Mouse (Mus musculus) adrenal gland, postnatal 36 days (tissue): ENCODE measurements around the gene 4933430I17Rik. TPM values are rescaled to one million over a fixed set of nuclear protein-coding genes. Genes with fewer than 3 reads are reported as not detected.
"Not testable (repeated sequence)": the region's sequence is repeated elsewhere in the genome, so short reads cannot be mapped to it uniquely, and the experiment has no call there.

Experiments used
- DNase-seq, 2 experiments: peaks; one replicate each; pipeline ENCODE4 v3.0.0; 2021; ENCODE audit warnings: mixed read lengths in 1 of 2
- total RNA-seq, 2 experiments: library from RNA; stranded (reverse); gene quantifications; 2 replicates each; pipeline ENCODE4 v1.2.3; 2021

4933430I17Rik gene
- total RNA-seq, 2 experiments from 2014 or later = 0.36 to 0.56 TPM

- no peak for DNase-seq
Observed at GRCm38 (mm10) chr4:62544801-62545200, 19.6 kb downstream of the 4933430I17Rik start.

GRCm38 (mm10) chr4:62551966-62552365, 26.8 kb downstream of the 4933430I17Rik start:
- no peak for DNase-seq

- no peak for DNase-seq
Observed at GRCm38 (mm10) chr4:62557436-62557835, 32.3 kb downstream of the 4933430I17Rik start.

- no peak for DNase-seq
Observed at GRCm38 (mm10) chr4:62559797-62560329, 34.7 kb downstream of the 4933430I17Rik start, which contains the start of gene Rgs3. Rgs3 (plus strand) TSS chr4:62559847.

- DNase-seq = peak; percentile 60 to 72
Observed at GRCm38 (mm10) chr4:62560963-62561629, 35.9 kb downstream of the 4933430I17Rik start.

- no peak for DNase-seq
Observed at GRCm38 (mm10) chr4:62561630-62562001, 36.4 kb downstream of the 4933430I17Rik start.

GRCm38 (mm10) chr4:62562006-62562405, 36.8 kb downstream of the 4933430I17Rik start:
- no peak for DNase-seq

- DNase-seq = no peak
Observed at GRCm38 (mm10) chr4:62566530-62566929, 41.4 kb downstream of the 4933430I17Rik start.

- DNase-seq = no peak
Observed at GRCm38 (mm10) chr4:62567696-62568095, 42.5 kb downstream of the 4933430I17Rik start.

GRCm38 (mm10) chr4:62568359-62568758, 43.2 kb downstream of the 4933430I17Rik start:
- DNase-seq = no peak

GRCm38 (mm10) chr4:62569603-62570002, 44.4 kb downstream of the 4933430I17Rik start:
- no peak for DNase-seq

- DNase-seq = no peak
Observed at GRCm38 (mm10) chr4:62570029-62570428, 44.9 kb downstream of the 4933430I17Rik start.

GRCm38 (mm10) chr4:62582365-62583264, 57.4 kb downstream of the 4933430I17Rik start:
- peak; percentile 15 to 38 for DNase-seq

GRCm38 (mm10) chr4:62583265-62584092, 58.3 kb downstream of the 4933430I17Rik start:
- DNase-seq = peak; percentile 66 to 68

- DNase-seq = no peak
Observed at GRCm38 (mm10) chr4:62587067-62587466, 61.9 kb downstream of the 4933430I17Rik start.

- no peak for DNase-seq
Observed at GRCm38 (mm10) chr4:62590878-62591277, 65.7 kb downstream of the 4933430I17Rik start.

- peak; percentile 18 to 41 for DNase-seq
Observed at GRCm38 (mm10) chr4:62591326-62591725, 66.2 kb downstream of the 4933430I17Rik start.

- DNase-seq = not testable (repeated sequence)
Observed at GRCm38 (mm10) chr4:62593546-62594240, 68.5 kb downstream of the 4933430I17Rik start.

GRCm38 (mm10) chr4:62594442-62594841, 69.3 kb downstream of the 4933430I17Rik start:
- DNase-seq = no peak

GRCm38 (mm10) chr4:62596051-62596450, 70.9 kb downstream of the 4933430I17Rik start:
- DNase-seq = peak; percentile 85 to 88
